Comparison of ENCODE assay signal across 18 mouse cellular contexts in genomic region chr16:58661826-58662225, GRCm38 (mm10). TPM values are rescaled to one million over a fixed set of nuclear protein-coding genes. Genes with fewer than 3 reads are reported as not detected.
DNase-seq lines count a peak whose midpoint lies in the region; ATAC-seq and TF ChIP-seq lines count a peak whose summit lies in the region.
"Had no signal": no experiment of that assay in that cellular context is flagged by ENCODE, and none has a peak within 500 bp of the region (broad histone marks: within the 10 kb centered on the region; RNA-seq: fewer than 3 reads in every experiment).

No protein-coding gene starts in this region.

- H3K9ac ChIP-seq in liver, postnatal 0 days (replicated peaks): peak overlapping the region; percentile 47; the same call in 1 of the 2 replicates
- H3K9ac ChIP-seq: hindbrain, embryonic 13.5 days had no signal

- DNase-seq in spleen, adult 12 weeks (ENCODE audit: low spot score): peak; percentile 42
- no peak for DNase-seq in spleen, postnatal 14 days (ENCODE audit: low spot score in 2 of 2)
- peak; percentile 62 for DNase-seq in liver, postnatal 0 days
- DNase-seq in left cerebral cortex, adult 18-20 months (ENCODE audit: low spot score in 2 of 2): no peak
- no peak for DNase-seq in thymus, postnatal 36 days
- no peak for DNase-seq in embryo, embryonic 9.5 days (ENCODE audit: extremely low spot score)
- DNase-seq: adrenal gland, postnatal 36 days; cerebellum, postnatal 10 days; kidney, postnatal 25 days; midbrain, embryonic 14.5 days had no signal

- H3K27ac ChIP-seq in liver, postnatal 0 days (ENCODE audit: low read depth): peak overlapping the region; percentile 91
- H3K27ac ChIP-seq: hindbrain, embryonic 13.5 days had no signal

- peaks cover 39% of the 10 kb centered on the region for H3K4me1 ChIP-seq in liver, postnatal 0 days (ENCODE audit: insufficient read depth)
- H3K4me1 ChIP-seq: hindbrain, embryonic 13.5 days had no signal

- ATAC-seq in erythroid progenitor cell, adult 5-6 weeks (replicated peaks; ENCODE audit: low FRiP score, poor library complexity, severe bottlenecking): peak; percentile 83
- peak; percentile 77 for ATAC-seq in liver, postnatal 0 days
- ATAC-seq: lung, postnatal 0 days had no signal

- no peaks in the 10 kb centered on the region for H3K27me3 ChIP-seq in liver, postnatal 0 days (ENCODE audit: insufficient read depth, low read length)
- H3K27me3 ChIP-seq: hindbrain, embryonic 13.5 days had no signal

- 42% methylated on average over 5 of the region's 5 CpGs for WGBS in liver, postnatal 0 days (ENCODE audit: insufficient replicate concordance)

- no peaks in the 10 kb centered on the region for H3K36me3 ChIP-seq in liver, postnatal 0 days (replicated peaks; ENCODE audit: insufficient read depth, low read length)
- H3K36me3 ChIP-seq: hindbrain, embryonic 13.5 days had no signal

- peak overlapping the region; percentile 14; the same call in 1 of the 2 replicates for H3K4me3 ChIP-seq in liver, postnatal 0 days (ENCODE audit: low read depth, low read length)
- H3K4me3 ChIP-seq: hindbrain, embryonic 13.5 days had no signal

- no peaks in the 10 kb centered on the region for H3K9me3 ChIP-seq in liver, postnatal 0 days (ENCODE audit: low read length)
- H3K9me3 ChIP-seq: hindbrain, embryonic 13.5 days had no signal

- peak; percentile 99 for TF ChIP-seq EP300 in liver, postnatal 0 days (IDR thresholded peaks at IDR 0.05; ENCODE audit: low read depth)

- TF ChIP-seq CTCF in liver, postnatal 0 days (IDR thresholded peaks at IDR 0.05; ENCODE audit: low read depth): no peak

- peak overlapping the region; percentile 58 for H3K4me2 ChIP-seq in liver, postnatal 0 days (ENCODE audit: low read depth, low read length)
- H3K4me2 ChIP-seq: hindbrain, embryonic 13.5 days had no signal

RNA-seq across cellular contexts. Expression of gene Cpox, which starts 8.3 kb away (rescaled TPM):
- 1,198 and 1,327 TPM in 2 replicates for total RNA-seq in erythroid progenitor cell, adult 5-6 weeks (2015; ENCODE audit: low replicate concordance)
- 966 and 1,012 TPM in 2 replicates for total RNA-seq in erythroid progenitor cell, adult 5-6 weeks (2017; ENCODE audit: low replicate concordance)
- 178 and 189 TPM in 2 replicates for polyA plus RNA-seq in liver, postnatal 0 days (2015; fragmentation: Nextera tagmentation; extraction: Ambion mirVana)
- total RNA-seq in left cerebral cortex, adult 18-20 months (2021): 10 to 100 TPM; 38.9 to 40.6 TPM

RNA-seq across cellular contexts. Expression of gene E330017A01Rik, which starts 23.3 kb away (rescaled TPM):
- not detected in 2 replicates for total RNA-seq in erythroid progenitor cell, adult 5-6 weeks (2015; ENCODE audit: low replicate concordance)
- total RNA-seq in erythroid progenitor cell, adult 5-6 weeks (2017; ENCODE audit: low replicate concordance): not detected in 2 replicates
- not detected in 2 replicates for polyA plus RNA-seq in liver, postnatal 0 days (2015; fragmentation: Nextera tagmentation; extraction: Ambion mirVana)
- total RNA-seq in left cerebral cortex, adult 18-20 months (2021): not detected
- total RNA-seq: adrenal gland, postnatal 36 days; left cerebral cortex, postnatal 10 days had no signal
- polyA plus RNA-seq: embryonic facial prominence, embryonic 14.5 days; frontal cortex, adult 2 months; gonadal fat pad, adult 2 months; hindbrain, embryonic 13.5 days; lung, postnatal 0 days; midbrain, embryonic 14.5 days; neural tube, embryonic 11.5 days had no signal

RNA-seq across cellular contexts. Expression of gene Gm813, which starts 45.0 kb away (rescaled TPM):
- total RNA-seq in erythroid progenitor cell, adult 5-6 weeks (2015; ENCODE audit: low replicate concordance): not detected in 2 replicates
- total RNA-seq in erythroid progenitor cell, adult 5-6 weeks (2017; ENCODE audit: low replicate concordance): not detected in 2 replicates
- not detected in 2 replicates for polyA plus RNA-seq in liver, postnatal 0 days (2015; fragmentation: Nextera tagmentation; extraction: Ambion mirVana)
- total RNA-seq in left cerebral cortex, adult 18-20 months (2021): not detected
- total RNA-seq: adrenal gland, postnatal 36 days; left cerebral cortex, postnatal 10 days had no signal
- polyA plus RNA-seq: embryonic facial prominence, embryonic 14.5 days; frontal cortex, adult 2 months; gonadal fat pad, adult 2 months; hindbrain, embryonic 13.5 days; lung, postnatal 0 days; midbrain, embryonic 14.5 days; neural tube, embryonic 11.5 days had no signal

RNA-seq across cellular contexts. Expression of gene Gpr15, which starts 57.0 kb away (rescaled TPM):
- 1.1 TPM in 1 of 2 replicates, not detected in the other for total RNA-seq in erythroid progenitor cell, adult 5-6 weeks (2015; ENCODE audit: low replicate concordance)
- total RNA-seq in erythroid progenitor cell, adult 5-6 weeks (2017; ENCODE audit: low replicate concordance): not detected in 2 replicates
- polyA plus RNA-seq in liver, postnatal 0 days (2015; fragmentation: Nextera tagmentation; extraction: Ambion mirVana): 0.11 TPM in 1 of 2 replicates, not detected in the other
- not detected for total RNA-seq in left cerebral cortex, adult 18-20 months (2021)
- total RNA-seq: adrenal gland, postnatal 36 days; left cerebral cortex, postnatal 10 days had no signal
- polyA plus RNA-seq: embryonic facial prominence, embryonic 14.5 days; gonadal fat pad, adult 2 months; hindbrain, embryonic 13.5 days; neural tube, embryonic 11.5 days had no signal

Comparison
In these comparisons a context has a peak if more than half of its experiments do, and no peak if none do; other contexts are left out.
1. DNase-seq: peak in spleen, adult 12 weeks (single experiment) and liver, postnatal 0 days (single experiment); none in spleen, postnatal 14 days (0 of 2), left cerebral cortex, adult 18-20 months (0 of 2), thymus, postnatal 36 days (0 of 2) and embryo, embryonic 9.5 days (single experiment).
2. RNA of gene Cpox, which starts 8.3 kb away (total RNA-seq): 966 to 1,327 TPM in erythroid progenitor cell, adult 5-6 weeks; 38.9 to 40.6 TPM in left cerebral cortex, adult 18-20 months; every median in the first group is over 10 times any median in the second.